Comparison of ENCODE assay signal across 12 mouse cellular contexts in the genomic region with DNA sequence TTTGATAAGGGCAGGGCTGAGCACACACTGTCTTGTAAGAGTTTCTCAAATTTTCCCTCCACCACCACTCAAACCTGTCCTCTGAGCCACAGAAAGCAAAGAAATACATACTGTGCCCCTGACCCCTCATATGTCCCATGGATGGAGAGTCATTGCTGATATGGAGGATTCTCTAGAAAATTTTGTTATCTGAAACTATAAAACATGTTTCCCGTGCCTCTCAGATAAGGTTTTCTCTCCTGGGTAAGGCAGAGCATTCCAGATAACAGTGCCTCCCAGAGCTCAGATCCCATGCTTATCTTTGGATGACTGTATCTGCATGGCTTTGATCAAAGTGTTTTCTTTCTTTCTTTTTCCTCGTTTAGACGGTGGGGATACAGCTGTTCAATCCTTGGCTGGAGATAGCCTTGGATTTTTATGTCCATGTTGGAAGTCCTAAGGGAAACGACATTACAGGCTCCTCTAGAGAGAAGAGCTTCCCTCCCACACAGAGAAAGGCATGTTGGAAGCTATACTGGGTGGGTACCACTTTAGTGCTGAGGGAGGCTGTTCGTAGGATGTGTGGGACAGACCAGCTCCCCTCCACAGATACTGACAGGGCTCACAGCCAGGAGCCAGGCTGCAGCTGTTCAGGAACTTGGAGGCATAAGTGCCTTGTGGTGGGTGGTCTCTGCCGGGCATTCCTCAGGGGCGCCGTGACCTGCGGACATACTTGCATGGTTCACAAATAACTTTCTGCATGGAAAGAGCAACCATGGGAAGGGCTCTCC.
DNase-seq lines count a peak whose midpoint lies in the region; ATAC-seq and TF ChIP-seq lines count a peak whose summit lies in the region.
"Had no signal": no experiment of that assay in that cellular context is flagged by ENCODE, and none has a peak within 500 bp of the region (broad histone marks: within the 10 kb centered on the region; RNA-seq: fewer than 3 reads in every experiment).

No protein-coding gene starts in this region.

- no peak for DNase-seq in forebrain, embryonic 10.5 days (ENCODE audit: extremely low spot score, low spot score)
- DNase-seq in left cerebral cortex, postnatal 4 days: peak; percentile 25
- no peak for DNase-seq in left cerebral cortex, adult 2 months (ENCODE audit: extremely low spot score in 1 of 2, low spot score in 2 of 2)
- peak; percentile 70 for DNase-seq in c-Kit-positive CD71-positive TER-119-positive erythroid progenitor cells, embryonic 14.5 days (ENCODE audit: low spot score)
- no peak for DNase-seq in Muller cell, postnatal 12 days (ENCODE audit: inconsistent ontology term)
- no peak for DNase-seq in midbrain, embryonic 14.5 days
- DNase-seq: adrenal gland, adult 8-10 months; cerebellum, adult 18-20 months; gastrocnemius, postnatal 14 days had no signal

- TF ChIP-seq CTCF in left cerebral cortex, adult 2 months (IDR thresholded peaks at IDR 0.05): no peak

- WGBS in forebrain, embryonic 16.5 days: 76% methylated on average over 9 of the region's 9 CpGs
- WGBS in forebrain, embryonic 10.5 days: 79% methylated on average over 9 of the region's 9 CpGs
- 45% methylated on average over 9 of the region's 9 CpGs for WGBS in liver, embryonic 16.5 days (ENCODE audit: insufficient replicate concordance)
- WGBS in midbrain, embryonic 14.5 days: 81% methylated on average over 9 of the region's 9 CpGs

- intact Hi-C loops in left cerebral cortex, postnatal 4 days (cut with DNase I): no loop called here
- intact Hi-C loops in left cerebral cortex, adult 2 months (cut with DNase I): no loop called here

- 0 out of 2 replicates have a peak, but pooled peaks cover 2% of the 10 kb centered on the region for H3K4me1 ChIP-seq in forebrain, embryonic 16.5 days (replicated peaks; ENCODE audit: control insufficient read depth, insufficient read depth, low read length)
- peaks cover 9% of the 10 kb centered on the region; the same call in 1 of the 2 replicates for H3K4me1 ChIP-seq in forebrain, embryonic 10.5 days
- H3K4me1 ChIP-seq in liver, embryonic 16.5 days (ENCODE audit: control insufficient read depth, low read depth, low read length): peaks cover 22% of the 10 kb centered on the region
- H3K4me1 ChIP-seq in midbrain, embryonic 14.5 days (ENCODE audit: control insufficient read depth, insufficient read depth, low read length): no peaks in the 10 kb centered on the region
- H3K4me1 ChIP-seq: midbrain, embryonic 12.5 days had no signal

- no peaks in the 10 kb centered on the region for H3K9me3 ChIP-seq in forebrain, embryonic 16.5 days (ENCODE audit: control insufficient read depth, low read length)
- no peaks in the 10 kb centered on the region for H3K9me3 ChIP-seq in forebrain, embryonic 10.5 days
- no peaks in the 10 kb centered on the region for H3K9me3 ChIP-seq in liver, embryonic 16.5 days (replicated peaks; ENCODE audit: control insufficient read depth, low read length)
- no peaks in the 10 kb centered on the region for H3K9me3 ChIP-seq in midbrain, embryonic 14.5 days (ENCODE audit: control insufficient read depth, low read length)
- H3K9me3 ChIP-seq: midbrain, embryonic 12.5 days had no signal

- 0 out of 2 replicates have a peak, but pooled peaks have one; percentile 28 for ATAC-seq in forebrain, embryonic 16.5 days
- ATAC-seq in liver, embryonic 16.5 days (ENCODE audit: low read depth): peak; percentile 87
- no peak for ATAC-seq in midbrain, embryonic 14.5 days (ENCODE audit: low FRiP score, low TSS enrichment)

- no peak overlapping the region for H3K4me2 ChIP-seq in forebrain, embryonic 16.5 days (ENCODE audit: low read length)
- H3K4me2 ChIP-seq in liver, embryonic 16.5 days (ENCODE audit: low read depth, low read length): peak overlapping the region; percentile 61
- H3K4me2 ChIP-seq in midbrain, embryonic 14.5 days (ENCODE audit: low read length): no peak overlapping the region
- H3K4me2 ChIP-seq: midbrain, embryonic 12.5 days had no signal

- H3K36me3 ChIP-seq in forebrain, embryonic 16.5 days (ENCODE audit: control insufficient read depth, insufficient read depth): no peaks in the 10 kb centered on the region
- no peaks in the 10 kb centered on the region for H3K36me3 ChIP-seq in forebrain, embryonic 10.5 days (replicated peaks)
- no peaks in the 10 kb centered on the region for H3K36me3 ChIP-seq in liver, embryonic 16.5 days (ENCODE audit: control insufficient read depth, insufficient read depth)
- no peaks in the 10 kb centered on the region for H3K36me3 ChIP-seq in midbrain, embryonic 14.5 days (ENCODE audit: control insufficient read depth, insufficient read depth, low read length)
- H3K36me3 ChIP-seq: midbrain, embryonic 12.5 days had no signal

- no peaks in the 10 kb centered on the region for H3K27me3 ChIP-seq in forebrain, embryonic 16.5 days (replicated peaks; ENCODE audit: control insufficient read depth, insufficient read depth, low read length)
- no peaks in the 10 kb centered on the region for H3K27me3 ChIP-seq in forebrain, embryonic 10.5 days (ENCODE audit: poor library complexity, severe bottlenecking)
- H3K27me3 ChIP-seq in liver, embryonic 16.5 days (ENCODE audit: control insufficient read depth, insufficient read depth, low read depth, low read length): no peaks in the 10 kb centered on the region
- no peaks in the 10 kb centered on the region for H3K27me3 ChIP-seq in midbrain, embryonic 14.5 days (ENCODE audit: control insufficient read depth, insufficient read depth, low read length)
- H3K27me3 ChIP-seq: midbrain, embryonic 12.5 days had no signal

- no peak overlapping the region for H3K27ac ChIP-seq in forebrain, embryonic 16.5 days (ENCODE audit: low read length)
- H3K27ac ChIP-seq in forebrain, embryonic 10.5 days: no peak overlapping the region
- no peak overlapping the region for H3K27ac ChIP-seq in left cerebral cortex, adult 2 months
- H3K27ac ChIP-seq in liver, embryonic 16.5 days (ENCODE audit: low read length): peak overlapping the region; percentile 81
- no peak overlapping the region for H3K27ac ChIP-seq in midbrain, embryonic 14.5 days (replicated peaks; ENCODE audit: low read depth, low read length)
- H3K27ac ChIP-seq: midbrain, embryonic 12.5 days had no signal

- H3K4me3 ChIP-seq in forebrain, embryonic 16.5 days (replicated peaks; ENCODE audit: low read length): no peak overlapping the region
- H3K4me3 ChIP-seq in forebrain, embryonic 10.5 days: no peak overlapping the region
- H3K4me3 ChIP-seq in left cerebral cortex, adult 2 months: no peak overlapping the region
- peak overlapping the region; percentile 18 for H3K4me3 ChIP-seq in liver, embryonic 16.5 days (ENCODE audit: low read depth, low read length)
- H3K4me3 ChIP-seq in midbrain, embryonic 14.5 days (replicated peaks; ENCODE audit: low read depth, low read length): no peak overlapping the region
- H3K4me3 ChIP-seq: midbrain, embryonic 12.5 days had no signal

- no peak overlapping the region for H3K9ac ChIP-seq in forebrain, embryonic 16.5 days (replicated peaks; ENCODE audit: low read depth, low read length)
- 0 out of 2 replicates have a peak overlapping the region, but pooled peaks have one; percentile 23 for H3K9ac ChIP-seq in liver, embryonic 16.5 days (ENCODE audit: low read depth, low read length)
- no peak overlapping the region for H3K9ac ChIP-seq in midbrain, embryonic 14.5 days (replicated peaks; ENCODE audit: low read length)
- H3K9ac ChIP-seq: midbrain, embryonic 12.5 days had no signal

Comparison
In these comparisons a context has a peak if more than half of its experiments do, and no peak if none do; other contexts are left out.
1. DNase-seq: peak in left cerebral cortex, postnatal 4 days (single experiment) and c-Kit-positive CD71-positive TER-119-positive erythroid progenitor cells, embryonic 14.5 days (single experiment); none in forebrain, embryonic 10.5 days (single experiment), left cerebral cortex, adult 2 months (0 of 2), Muller cell, postnatal 12 days (single experiment) and midbrain, embryonic 14.5 days (single experiment).